Mouse (Mus musculus) thymus, adult 2 months (tissue): ENCODE data around the gene Stoml1. TPM values are rescaled to one million over a fixed set of nuclear protein-coding genes. Genes with fewer than 3 reads are reported as not detected.

ENCODE experiments used
- DNase-seq: peaks from one replicate; pipeline ENCODE4 v3.0.0; 2021
- H3K27ac ChIP-seq: fragments of 200-500 bp; 2 replicates; pipeline ENCODE4 v1.5.1; 2012; ENCODE audit warnings: low read length, control low read depth; ENCODE audit not compliant: control insufficient read depth, insufficient read depth
- H3K27me3 ChIP-seq: fragments of 200-500 bp; 2 replicates; pipeline ENCODE4 v1.6.1; 2012; ENCODE audit warnings: mild to moderate bottlenecking, low read length, moderate library complexity, mixed read lengths; ENCODE audit not compliant: control insufficient read depth, insufficient read depth
- H3K36me3 ChIP-seq: fragments of 200-500 bp; 2 replicates; pipeline ENCODE4 v1.6.1; 2012; ENCODE audit warnings: mild to moderate bottlenecking, low read length, moderate library complexity; ENCODE audit not compliant: control insufficient read depth, insufficient read depth
- H3K4me1 ChIP-seq: fragments of 200-500 bp; replicated peaks from 2 replicates; pipeline ENCODE4 v1.6.1; 2012; ENCODE audit warnings: low read length; ENCODE audit not compliant: control insufficient read depth, insufficient read depth
- H3K4me3 ChIP-seq: fragments of 200-500 bp; 2 replicates; pipeline ENCODE4 v1.5.1; 2012; ENCODE audit warnings: mild to moderate bottlenecking, low read length, control low read depth, moderate library complexity; ENCODE audit not compliant: control insufficient read depth, insufficient read depth
- CTCF ChIP-seq: fragments of 200-500 bp; IDR thresholded peaks from 2 replicates; pipeline ENCODE4 v1.5.1; 2012; ENCODE audit warnings: mild to moderate bottlenecking, control low read depth, low read length, moderate library complexity, borderline replicate concordance; ENCODE audit not compliant: control insufficient read depth, poor library complexity, insufficient read depth; ENCODE audit errors: extremely low read depth
- POLR2A ChIP-seq: fragments of 200-500 bp; IDR thresholded peaks from 2 replicates; pipeline ENCODE4 v1.6.1; 2012; ENCODE audit warnings: mild to moderate bottlenecking, low read length, control low read depth, moderate library complexity; ENCODE audit not compliant: control insufficient read depth, poor library complexity, insufficient read depth; ENCODE audit errors: extremely low read depth
- WGBS: fragments of 180-500 bp; shearing (Covaris S2); methylation state at CpG from one replicate; pipeline ENCODE4 v1.1.7; 2018; 5-methylcytosine and 5-hydroxymethylcytosine counted together
- polyA plus RNA-seq: library from polyadenylated mRNA; depleted of rRNA; stranded (reverse); fragments of >200 nt; gene quantifications from 2 replicates; pipeline ENCODE4 v1.2.3, GENCODE M21; 2012; rRNA removed

Stoml1 gene
- 67.4 and 71.5 TPM in 2 replicates for polyA plus RNA-seq

DNA sequence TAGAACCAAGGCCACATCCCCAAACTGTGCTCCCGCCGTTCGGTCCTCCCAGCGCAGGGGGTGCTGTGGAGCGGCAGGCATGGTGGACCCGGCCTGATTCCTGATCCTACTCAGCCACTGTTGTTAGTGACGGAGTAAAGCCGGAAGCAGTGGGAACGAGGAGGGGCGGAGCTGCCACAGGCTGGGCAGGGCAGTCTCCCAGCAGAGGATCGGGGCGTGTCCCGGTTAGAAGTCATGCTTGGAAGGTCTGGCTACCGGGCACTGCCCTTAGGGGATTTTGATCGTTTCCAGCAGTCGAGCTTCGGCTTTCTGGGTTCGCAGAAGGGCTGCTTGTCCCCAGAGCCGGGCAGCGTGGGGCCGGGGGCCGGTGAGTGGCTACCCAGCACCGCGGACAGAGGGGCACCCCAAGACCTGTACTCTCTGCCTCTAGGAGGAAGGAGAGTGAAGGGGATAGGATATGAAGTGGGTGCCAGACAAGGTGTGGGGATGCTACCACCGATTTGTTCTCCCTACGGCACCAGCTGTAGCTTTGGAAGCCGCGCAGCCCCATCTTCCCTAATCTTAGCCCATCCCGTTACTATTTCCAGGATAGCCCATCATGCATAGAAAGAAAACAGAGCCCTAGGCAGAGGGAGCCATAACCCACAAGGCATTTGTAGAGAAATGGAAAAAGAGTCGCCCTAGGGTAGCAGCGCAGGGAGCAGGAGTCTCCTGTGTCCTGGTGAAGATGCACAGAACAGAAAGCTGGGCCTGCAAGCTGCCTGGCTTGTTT lies at the start of gene Stoml1:
Gene Stoml1 (plus strand): TSS at position 132 of the 772 bp plus-strand sequence.
- peak within 1 kb of the TSS; percentile 12 for H3K27ac ChIP-seq
- H3K36me3 ChIP-seq: no peaks in the 10 kb centered on the region
- no peaks in the 10 kb centered on the region for H3K27me3 ChIP-seq
- H3K4me1 ChIP-seq: peaks cover 32% of the 10 kb centered on the region
- TF ChIP-seq POLR2A (peak; percentile 83), CTCF (peak; percentile 86; the same call in 1 of the 2 replicates)
- DNase-seq: peak; percentile 95
- WGBS: under 1% methylated on average over 31 of the region's 31 CpGs
- H3K4me3 ChIP-seq: peak within 1 kb of the TSS; percentile 76

DNA sequence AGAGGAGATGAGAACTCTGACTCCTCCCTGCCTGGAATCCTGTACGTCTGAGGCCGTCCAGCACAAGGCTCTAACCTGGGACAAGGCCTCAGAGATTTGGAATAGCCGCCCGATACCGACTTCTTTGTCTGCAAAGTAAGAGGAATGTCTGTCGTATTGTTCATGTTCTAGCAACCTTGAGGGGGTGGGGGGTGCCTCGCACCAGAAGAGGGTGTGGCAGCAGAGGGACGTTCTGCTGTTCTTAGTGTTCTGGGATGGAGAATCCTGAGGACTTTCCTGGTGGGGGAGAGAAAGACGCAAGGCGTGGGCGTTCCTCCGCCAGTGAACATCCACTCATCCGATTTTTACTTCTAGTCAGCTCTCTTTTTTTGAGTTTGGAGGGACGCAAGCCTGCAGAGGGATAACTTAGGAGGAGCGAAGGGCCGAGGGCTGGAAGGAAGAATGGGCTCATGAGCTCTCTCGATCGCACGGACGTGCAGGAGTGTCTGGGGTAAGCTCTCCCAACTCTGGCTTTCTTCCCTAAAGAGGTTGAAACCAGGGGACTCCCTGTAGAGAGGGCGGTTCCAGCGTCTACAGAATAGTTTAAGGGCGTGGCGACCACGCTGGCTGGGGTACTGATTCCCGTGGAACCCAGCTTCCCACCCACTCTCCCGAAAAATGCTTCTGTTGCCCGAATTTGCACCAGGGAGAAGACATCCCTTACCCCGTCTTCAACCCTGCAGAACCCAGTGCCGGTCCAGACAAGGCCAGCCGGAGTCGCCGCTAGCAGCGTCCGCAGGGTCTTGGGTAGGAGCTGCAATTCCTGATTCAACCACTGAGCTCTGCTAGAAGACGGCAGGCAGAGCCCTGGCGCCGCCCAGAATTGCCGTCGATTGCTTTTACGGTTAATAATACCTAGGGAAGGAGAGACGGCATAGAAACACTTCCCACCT lies 49.2 kb upstream of the Stoml1 start, which contains the start of the genes Islr and Islr2:
Gene Islr (minus strand): TSS at position 791 of the 932 bp plus-strand sequence.
Gene Islr2 (minus strand): TSS at position 804 of the 932 bp plus-strand sequence.
- Histone ChIP-seq H3K36me3 (no peaks in the 10 kb centered on the region), H3K4me3 (peak within 1 kb of the TSS; percentile 49), H3K27me3 (peaks cover 24% of the 10 kb centered on the region; the same call in 1 of the 2 replicates), H3K27ac (no peak within 1 kb of the TSS), H3K4me1 (peaks cover 4% of the 10 kb centered on the region; the same call in 1 of the 2 replicates)
- WGBS: 11% methylated on average over 42 of the region's 42 CpGs
- no peak for TF ChIP-seq POLR2A
- peak; percentile 60; the same call in 1 of the 2 replicates for TF ChIP-seq CTCF
- peak; percentile 57 for DNase-seq

DNA sequence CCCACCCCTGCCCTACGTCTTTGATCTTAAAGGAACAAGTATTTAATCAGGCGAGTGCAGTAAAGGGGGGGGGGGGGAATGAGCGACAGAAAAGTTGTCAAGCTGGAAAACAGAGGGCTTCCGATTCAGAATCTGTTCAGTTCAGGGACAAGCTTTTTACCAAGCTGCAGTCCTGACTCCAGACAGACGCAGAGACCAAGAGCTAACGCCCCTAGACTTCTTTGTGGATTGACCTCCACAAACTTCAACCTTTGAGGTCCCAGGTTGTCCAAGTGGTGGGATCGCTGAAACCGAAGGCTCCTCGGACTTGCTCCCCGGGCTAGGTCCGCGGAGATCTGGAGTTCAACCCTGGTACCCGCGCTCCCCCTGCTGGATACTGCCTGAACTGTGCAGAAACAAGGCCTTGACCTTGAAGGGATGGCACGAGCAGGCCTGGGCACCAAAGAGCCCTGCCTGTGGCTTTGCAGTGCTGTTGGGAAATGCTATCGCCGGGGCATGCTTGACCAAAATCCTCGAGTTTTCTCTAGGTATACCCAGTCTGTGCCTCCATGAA lies 48.4 kb upstream of the Stoml1 start:
- peak; percentile 93 for DNase-seq
- Histone ChIP-seq H3K27me3 (peaks cover 20% of the 10 kb centered on the region; the same call in 1 of the 2 replicates), H3K4me1 (0 out of 2 replicates have a peak, but pooled peaks cover 2% of the 10 kb centered on the region), H3K4me3 (peak overlapping the region; percentile 49), H3K36me3 (no peaks in the 10 kb centered on the region), H3K27ac (no peak overlapping the region)
- WGBS: 3% methylated on average over 18 of the region's 18 CpGs
- TF ChIP-seq POLR2A: no peak
- peak; percentile 98 for TF ChIP-seq CTCF

DNA sequence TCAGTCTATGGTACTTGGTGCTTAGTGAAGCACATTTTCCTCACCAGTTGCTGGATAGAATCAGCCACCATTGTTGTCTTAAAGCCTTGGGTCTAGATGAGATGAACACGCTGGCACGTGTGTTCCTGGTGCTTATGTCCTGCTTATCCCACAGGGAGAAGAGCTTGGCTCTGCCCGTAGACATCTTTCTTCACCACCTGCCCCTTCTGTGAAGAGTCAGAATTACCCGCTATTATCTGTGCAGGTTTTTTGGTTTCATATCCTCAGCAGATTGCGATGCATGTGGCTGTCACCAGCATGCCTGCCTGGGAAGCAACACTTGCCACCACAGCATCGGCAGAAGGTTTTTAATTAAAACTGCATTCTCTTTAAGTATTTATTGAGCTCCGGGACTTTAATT lies 47.0 kb upstream of the Stoml1 start:
- WGBS: 94% methylated on average over 7 of the region's 7 CpGs
- H3K27me3 ChIP-seq: peaks cover 16% of the 10 kb centered on the region; the same call in 1 of the 2 replicates
- DNase-seq: no peak
- H3K27ac ChIP-seq: no peak overlapping the region
- H3K4me1 ChIP-seq: 0 out of 2 replicates have a peak, but pooled peaks cover 2% of the 10 kb centered on the region
- TF ChIP-seq CTCF (no peak), POLR2A (no peak)
- no peak overlapping the region for H3K4me3 ChIP-seq
- H3K36me3 ChIP-seq: no peaks in the 10 kb centered on the region

DNA sequence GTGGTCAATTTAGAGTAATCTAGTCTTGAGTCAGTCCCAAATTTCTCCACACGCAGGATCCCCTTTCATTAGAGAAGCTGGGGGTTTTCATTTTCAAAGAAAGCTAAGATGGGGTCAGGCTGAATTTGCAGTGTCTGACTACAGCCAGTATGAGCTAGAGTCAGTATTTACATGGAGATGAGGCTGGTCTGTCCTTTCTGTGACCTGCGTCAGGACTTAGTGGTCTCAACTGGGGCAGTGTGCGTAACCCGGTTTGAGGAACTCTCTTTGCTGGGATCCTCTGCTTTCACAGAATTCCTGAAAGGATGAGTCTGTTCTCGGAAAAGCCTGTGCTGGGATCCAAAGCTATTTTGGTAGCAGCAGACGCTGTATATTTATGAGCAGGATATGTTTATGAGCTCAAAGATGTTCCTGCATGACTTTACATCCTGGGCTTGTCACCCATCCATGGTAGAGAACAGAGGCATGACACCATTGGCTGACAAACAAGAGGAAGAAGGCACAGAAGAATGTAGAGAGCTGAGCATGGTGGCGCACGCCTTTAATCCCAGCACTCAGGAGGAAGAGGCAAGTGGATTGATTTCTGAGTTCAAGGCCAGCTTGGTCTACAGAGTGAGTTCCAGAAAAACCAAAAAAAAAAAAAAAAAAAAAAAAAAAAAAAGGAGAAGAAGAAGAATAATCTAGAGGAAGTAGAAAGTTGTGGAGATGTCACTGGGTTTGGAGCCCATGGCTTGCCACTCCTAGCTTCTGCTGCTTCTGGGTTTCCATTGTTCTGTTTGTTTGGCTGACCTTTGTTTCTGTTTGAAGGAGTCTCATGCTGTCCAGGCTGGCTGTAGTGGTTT lies 43.3 kb upstream of the Stoml1 start:
- H3K36me3 ChIP-seq: no peaks in the 10 kb centered on the region
- no peak for TF ChIP-seq POLR2A
- TF ChIP-seq CTCF: no peak
- DNase-seq: no peak
- no peak overlapping the region for H3K4me3 ChIP-seq
- 93% methylated on average over 8 of the region's 8 CpGs for WGBS
- H3K27me3 ChIP-seq: no peaks in the 10 kb centered on the region
- no peak overlapping the region for H3K27ac ChIP-seq
- H3K4me1 ChIP-seq: peaks cover 10% of the 10 kb centered on the region
